Mouse (Mus musculus) spleen, adult 2 months (tissue): ENCODE data around the gene Spag16. TPM values are rescaled to one million over a fixed set of nuclear protein-coding genes. Genes with fewer than 3 reads are reported as not detected.

Experiments
- DNase-seq, 2 experiments: peaks; one replicate each; pipeline versions ENCODE4 v3.0.0 to v3.0.0-alpha.2; 2012 to 2021; ENCODE audit warnings: low spot score in 2 of 2, low read depth in 1 of 2
- H3K27ac ChIP-seq: fragments of 200-500 bp; 2 replicates; pipeline ENCODE4 v1.5.1; 2012; ENCODE audit warnings: low read length, inconsistent platforms; ENCODE audit not compliant: insufficient read depth
- H3K27me3 ChIP-seq: fragments of 200-500 bp; 2 replicates; pipeline ENCODE4 v1.6.1; 2012; ENCODE audit warnings: mild to moderate bottlenecking, moderate library complexity, low read length, inconsistent platforms; ENCODE audit not compliant: control insufficient read depth, insufficient read depth
- H3K36me3 ChIP-seq: fragments of 200-500 bp; 2 replicates; pipeline ENCODE4 v1.6.1; 2012; ENCODE audit warnings: mild to moderate bottlenecking, low read length, inconsistent platforms; ENCODE audit not compliant: control insufficient read depth, insufficient read depth
- H3K4me1 ChIP-seq: fragments of 200-500 bp; 2 replicates; pipeline ENCODE4 v1.6.1; 2011; ENCODE audit warnings: inconsistent platforms; ENCODE audit not compliant: control insufficient read depth, insufficient read depth, insufficient read length
- H3K4me3 ChIP-seq: fragments of 200-500 bp; 2 replicates; pipeline ENCODE4 v1.5.1; 2011; ENCODE audit warnings: mild to moderate bottlenecking, inconsistent platforms; ENCODE audit not compliant: insufficient read depth, insufficient read length; ENCODE audit errors: extremely low read depth
- CTCF ChIP-seq: fragments of 200-500 bp; IDR thresholded peaks from 2 replicates; pipeline ENCODE4 v1.5.1; 2011; ENCODE audit warnings: mild to moderate bottlenecking, inconsistent platforms; ENCODE audit not compliant: insufficient read depth, insufficient read length, insufficient replicate concordance; ENCODE audit errors: extremely low read depth
- POLR2A ChIP-seq: fragments of 200-500 bp; IDR thresholded peaks from 2 replicates; pipeline ENCODE4 v1.6.1; 2011; ENCODE audit warnings: low read depth, low read length, inconsistent platforms
- WGBS: fragments of 180-500 bp; shearing (Covaris S2); methylation state at CpG from one replicate; pipeline ENCODE4 v1.1.7; 2018; 5-methylcytosine and 5-hydroxymethylcytosine counted together
- polyA plus RNA-seq: library from polyadenylated mRNA; depleted of rRNA; stranded (reverse); fragments of >200 nt; gene quantifications from 2 replicates; pipeline ENCODE4 v1.2.3, GENCODE M21; 2012

Gene Spag16
- polyA plus RNA-seq, 1 experiment, result not detected

DNA sequence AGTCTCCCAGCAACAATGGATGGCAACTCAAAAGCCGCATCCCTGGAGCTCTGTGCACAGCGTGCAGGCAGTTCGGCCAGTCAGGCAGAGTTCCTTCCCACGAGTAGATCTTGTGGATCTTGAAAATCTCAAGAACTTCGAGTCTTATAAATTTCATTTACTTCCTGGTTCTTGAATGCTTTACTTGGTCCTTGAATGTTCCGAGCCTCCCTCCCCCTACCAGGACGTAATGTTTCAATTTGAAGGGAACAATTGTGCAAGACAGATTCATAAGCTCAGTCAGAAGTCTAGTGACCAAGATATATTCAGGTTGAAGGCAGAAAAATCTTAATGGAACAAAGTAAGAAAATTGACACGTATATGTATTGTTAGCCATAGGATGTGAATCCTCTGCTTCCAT is 277.9 kb downstream of the Spag16 start:
- Histone ChIP-seq H3K27me3 (no peaks in the 10 kb centered on the region), H3K4me3 (no peak overlapping the region), H3K4me1 (no peaks in the 10 kb centered on the region), H3K36me3 (no peaks in the 10 kb centered on the region), H3K27ac (no peak overlapping the region)
- TF ChIP-seq POLR2A (no peak), CTCF (no peak)
- 90% methylated on average over 8 of the region's 8 CpGs for WGBS
- no peak for DNase-seq

DNA sequence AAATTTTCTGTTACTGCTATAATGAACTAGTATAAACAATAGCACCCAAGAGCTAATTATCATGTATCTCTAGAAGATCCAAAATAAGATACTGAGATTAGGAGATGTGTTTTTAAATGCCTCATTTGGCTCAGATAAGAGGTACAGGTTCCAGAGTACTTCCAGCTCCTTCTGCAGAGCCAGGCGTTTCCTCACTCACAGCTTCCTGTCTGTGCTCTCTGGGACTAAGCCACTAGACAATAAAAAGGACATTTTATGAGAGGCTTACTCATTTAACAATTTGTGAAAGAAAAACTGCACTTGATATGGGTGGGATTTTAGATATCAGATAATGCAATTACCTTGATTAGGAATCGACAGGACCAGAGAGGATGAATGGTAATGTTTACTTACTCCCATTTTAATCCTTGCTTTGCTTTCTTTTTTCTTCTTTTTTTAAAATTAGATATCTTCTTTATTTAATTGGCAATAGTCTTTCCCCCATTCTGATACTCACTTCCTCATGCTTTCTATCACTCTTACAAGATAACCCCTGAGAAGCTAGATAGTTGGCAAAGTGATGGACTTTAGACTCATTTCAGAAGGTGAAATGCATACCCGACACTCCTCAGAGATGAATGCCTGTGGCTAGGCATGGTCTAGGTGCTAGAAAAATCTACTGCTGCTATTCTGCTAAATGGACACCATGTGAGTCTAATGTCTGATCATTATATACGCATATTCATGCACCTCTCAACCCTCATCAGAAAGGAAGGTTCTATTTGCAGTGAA is 289.6 kb downstream of the Spag16 start:
- Histone ChIP-seq H3K4me3 (no peak overlapping the region), H3K27ac (no peak overlapping the region), H3K4me1 (no peaks in the 10 kb centered on the region), H3K27me3 (no peaks in the 10 kb centered on the region), H3K36me3 (no peaks in the 10 kb centered on the region)
- no peak for DNase-seq
- TF ChIP-seq CTCF (no peak), POLR2A (no peak)
- whole genome bisulfite sequencing, result 74% methylated on average over 4 of the region's 4 CpGs

DNA sequence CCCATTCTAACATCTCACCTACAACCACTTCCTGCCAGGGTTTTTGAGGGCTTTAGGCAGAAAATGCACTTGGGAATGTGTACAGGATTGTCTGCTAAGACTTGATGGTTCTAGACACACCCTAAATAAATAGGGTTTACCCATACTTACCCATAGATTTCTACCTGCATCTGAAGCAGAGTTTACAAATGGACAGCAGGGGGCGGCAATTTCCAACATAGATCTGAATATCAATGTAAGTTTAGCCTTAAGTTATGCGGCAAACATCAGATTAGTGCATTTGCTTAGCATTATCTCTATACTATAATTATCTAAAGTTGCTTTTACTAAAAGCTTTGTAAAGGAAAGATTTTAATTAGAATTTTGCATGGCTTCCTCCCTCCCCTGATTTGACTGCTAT is 301.3 kb downstream of the Spag16 start:
- TF ChIP-seq POLR2A (no peak), CTCF (no peak)
- Histone ChIP-seq H3K36me3 (no peaks in the 10 kb centered on the region), H3K4me1 (no peaks in the 10 kb centered on the region), H3K27ac (no peak overlapping the region), H3K27me3 (no peaks in the 10 kb centered on the region), H3K4me3 (no peak overlapping the region)
- DNase-seq, result no peak
- WGBS, result 36% methylated on average over 2 of the region's 2 CpGs

DNA sequence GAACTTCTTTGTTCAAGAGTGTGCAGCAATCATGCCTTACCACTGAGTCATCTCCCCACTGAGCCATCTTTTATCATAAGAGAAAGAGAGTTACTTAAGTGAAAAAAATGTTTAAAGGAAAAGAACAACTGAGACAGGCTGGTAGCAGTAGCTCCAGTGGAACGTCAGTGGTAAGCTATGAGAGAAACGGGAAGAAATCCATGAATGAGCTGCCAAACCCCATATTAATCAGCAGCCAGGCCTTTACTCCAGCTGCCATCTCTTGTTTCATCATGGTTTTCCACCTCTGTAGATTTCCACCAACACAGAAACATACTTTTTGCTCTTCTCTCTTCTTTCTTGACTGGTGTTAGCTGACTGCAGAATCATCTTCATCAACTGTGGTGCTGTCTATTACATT is 308.8 kb downstream of the Spag16 start:
- WGBS, result 84% methylated on average over 2 of the region's 2 CpGs
- H3K27ac ChIP-seq, result no peak overlapping the region
- TF ChIP-seq POLR2A (no peak), CTCF (no peak)
- DNase-seq, result no peak
- H3K4me1 ChIP-seq, result no peaks in the 10 kb centered on the region
- H3K27me3 ChIP-seq, result no peaks in the 10 kb centered on the region
- no peaks in the 10 kb centered on the region for H3K36me3 ChIP-seq
- no peak overlapping the region for H3K4me3 ChIP-seq

DNA sequence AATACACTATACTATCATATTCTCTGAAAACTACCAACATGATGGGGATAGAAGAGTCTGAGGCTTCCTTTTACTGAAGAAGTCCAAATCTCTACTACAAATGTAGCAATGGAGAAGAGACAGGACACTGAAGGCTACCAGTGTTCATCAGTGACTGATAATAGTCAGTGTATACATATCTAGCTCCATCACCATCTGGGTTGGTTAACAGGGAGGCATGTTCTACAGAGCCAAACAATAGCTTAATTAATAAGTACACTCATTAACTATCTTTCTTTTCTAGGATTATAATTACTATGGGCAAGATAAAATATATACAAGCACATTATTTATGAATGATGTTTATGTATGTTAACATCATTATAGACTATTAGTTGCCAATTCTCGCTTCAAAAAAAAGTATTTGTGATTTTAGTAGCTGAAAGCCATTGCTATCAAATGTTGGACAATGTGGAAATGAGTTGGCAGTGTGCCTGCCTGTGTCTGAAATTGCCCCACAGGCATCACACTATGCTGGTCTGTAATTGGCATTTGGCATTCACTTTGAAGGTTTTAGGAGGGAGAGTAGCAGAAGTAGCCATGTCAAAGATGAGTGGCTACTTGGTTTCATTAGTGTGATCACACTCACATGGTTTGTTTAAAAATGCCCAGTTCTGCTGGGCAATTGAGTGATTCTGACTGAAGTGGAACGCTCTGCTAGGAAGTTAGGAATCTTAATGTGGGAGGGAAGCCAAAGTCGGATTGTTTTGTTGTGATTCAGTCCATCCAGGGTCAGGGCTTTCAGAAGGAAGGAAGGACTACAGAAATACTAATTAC is 338.8 kb downstream of the Spag16 start:
- Histone ChIP-seq H3K27me3 (no peaks in the 10 kb centered on the region), H3K4me3 (no peak overlapping the region), H3K4me1 (no peaks in the 10 kb centered on the region), H3K36me3 (no peaks in the 10 kb centered on the region), H3K27ac (no peak overlapping the region)
- 74% methylated on average over 3 of the region's 3 CpGs for WGBS
- no peak for TF ChIP-seq POLR2A
- DNase-seq, result no peak

DNA sequence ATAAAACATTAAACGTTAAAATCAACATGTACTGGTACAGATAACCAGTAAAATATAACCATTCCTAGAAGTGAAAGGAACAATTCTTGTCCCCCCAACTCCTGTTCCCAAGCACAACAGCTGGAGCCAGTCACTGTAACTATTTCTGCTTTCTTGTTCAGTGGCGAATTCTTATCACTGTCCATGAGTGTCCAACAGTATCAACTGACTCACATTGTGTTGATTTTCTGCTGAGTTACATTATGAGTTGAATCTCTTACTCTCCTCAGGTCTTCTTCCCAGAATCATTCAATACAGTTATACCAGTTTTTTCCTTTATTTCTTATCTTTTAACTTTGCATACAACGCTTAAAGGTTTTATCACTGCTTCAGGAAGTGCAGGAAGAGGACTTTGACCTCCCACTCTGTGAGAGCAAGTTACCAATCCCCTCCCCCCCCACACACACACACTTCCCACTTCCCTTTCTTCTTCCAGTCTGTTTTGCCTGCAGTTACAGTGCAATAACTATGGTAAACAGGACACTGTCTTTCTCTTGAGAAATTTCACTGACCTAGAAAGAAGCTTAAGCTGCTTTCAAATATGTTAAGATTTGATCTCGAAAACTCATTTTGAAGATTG is 353.5 kb downstream of the Spag16 start:
- Histone ChIP-seq H3K4me1 (no peaks in the 10 kb centered on the region), H3K36me3 (no peaks in the 10 kb centered on the region), H3K4me3 (no peak overlapping the region), H3K27ac (no peak overlapping the region), H3K27me3 (no peaks in the 10 kb centered on the region)
- WGBS, result 47% methylated on average over 4 of the region's 4 CpGs
- no peak for DNase-seq
- TF ChIP-seq POLR2A, result no peak
- TF ChIP-seq CTCF, result no peak

DNA sequence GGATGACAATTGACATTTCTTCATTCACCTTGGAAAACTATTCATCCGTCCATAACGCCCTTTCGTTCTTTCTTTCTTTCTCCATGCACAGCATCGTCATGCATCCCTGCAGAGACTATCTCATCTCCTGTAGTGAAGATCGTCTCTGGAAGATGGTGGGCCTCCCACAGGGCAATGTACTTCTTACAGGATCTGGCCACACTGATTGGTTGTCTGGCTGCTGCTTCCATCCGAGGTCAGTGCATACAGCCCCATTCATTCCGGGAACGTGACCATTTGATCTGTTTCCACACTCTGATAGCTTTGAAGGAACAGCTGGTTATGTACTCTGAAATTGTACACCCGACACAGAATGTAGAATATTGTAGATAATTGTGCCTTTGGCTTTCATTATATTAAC is 438.0 kb downstream of the Spag16 start:
- H3K27me3 ChIP-seq, result no peaks in the 10 kb centered on the region
- DNase-seq, result no peak
- no peaks in the 10 kb centered on the region for H3K36me3 ChIP-seq
- no peaks in the 10 kb centered on the region for H3K4me1 ChIP-seq
- TF ChIP-seq CTCF (no peak), POLR2A (no peak)
- no peak overlapping the region for H3K27ac ChIP-seq
- 87% methylated on average over 9 of the region's 9 CpGs for WGBS
- H3K4me3 ChIP-seq, result no peak overlapping the region
